Mouse (Mus musculus): ENCODE measurements around the gene Plekhh3.
"Not testable (repeated sequence)": the region's sequence is repeated elsewhere in the genome, so short reads cannot be mapped to it uniquely, and the experiment has no call there.

The Plekhh3 gene

GRCm38 (mm10) chr11:101151063-101151462 is 20.1 kb downstream of the Plekhh3 start:
- no peak for DNase-seq (ENCODE audit: low spot score in 2 of 2)

DNA sequence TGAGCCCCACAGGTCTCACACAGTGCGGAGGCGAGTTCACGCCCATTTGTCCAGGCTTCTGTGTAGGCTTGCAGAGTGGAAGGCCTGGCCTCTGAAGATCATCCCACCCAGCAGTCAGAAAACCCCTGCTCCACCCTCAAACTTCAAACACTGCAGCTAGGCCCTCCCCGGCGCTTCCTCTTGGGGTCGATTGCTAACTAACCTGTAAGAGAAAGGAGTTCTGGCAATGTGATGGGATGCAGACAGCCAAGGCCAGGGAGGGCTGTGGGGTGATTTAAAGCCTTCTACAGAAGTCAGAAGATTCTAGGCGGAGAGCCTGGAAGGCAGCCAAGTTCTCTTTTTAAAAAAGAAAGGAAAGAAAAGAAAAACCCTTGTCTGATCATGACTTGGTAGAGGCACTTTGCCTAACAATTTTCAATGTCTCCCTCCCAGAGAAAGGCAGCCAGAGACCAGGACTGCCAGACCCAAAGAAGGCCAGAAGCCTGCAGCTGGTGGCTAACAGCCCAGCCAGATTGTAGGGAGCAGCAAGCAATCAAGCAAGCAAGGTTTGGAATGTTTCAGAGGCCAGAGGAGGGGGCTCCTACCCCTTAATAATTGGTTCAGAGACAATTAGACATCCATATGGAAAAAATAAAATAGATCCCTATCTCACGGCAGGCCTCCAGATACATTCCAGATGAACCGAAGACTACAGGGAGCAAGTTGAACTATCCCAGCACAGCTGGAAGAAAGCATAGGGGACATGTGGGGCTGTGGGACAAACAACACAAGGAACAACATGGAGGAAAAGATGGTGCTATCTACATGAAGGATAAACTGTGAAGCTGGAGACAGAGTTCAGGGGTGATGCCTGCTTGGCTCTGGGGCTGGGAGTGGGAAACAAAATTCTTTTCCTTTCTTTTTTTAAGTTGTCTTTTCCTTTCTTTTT is 21.7 kb downstream of the Plekhh3 start:
- no peak for DNase-seq (ENCODE audit: low spot score in 2 of 2)

GRCm38 (mm10) chr11:101148751-101149150 is 22.4 kb downstream of the Plekhh3 start:
- DNase-seq (ENCODE audit: low spot score in 2 of 2): no peak

GRCm38 (mm10) chr11:101146377-101146776 is 24.8 kb downstream of the Plekhh3 start:
- no peak for DNase-seq (ENCODE audit: low spot score in 2 of 2)

DNA sequence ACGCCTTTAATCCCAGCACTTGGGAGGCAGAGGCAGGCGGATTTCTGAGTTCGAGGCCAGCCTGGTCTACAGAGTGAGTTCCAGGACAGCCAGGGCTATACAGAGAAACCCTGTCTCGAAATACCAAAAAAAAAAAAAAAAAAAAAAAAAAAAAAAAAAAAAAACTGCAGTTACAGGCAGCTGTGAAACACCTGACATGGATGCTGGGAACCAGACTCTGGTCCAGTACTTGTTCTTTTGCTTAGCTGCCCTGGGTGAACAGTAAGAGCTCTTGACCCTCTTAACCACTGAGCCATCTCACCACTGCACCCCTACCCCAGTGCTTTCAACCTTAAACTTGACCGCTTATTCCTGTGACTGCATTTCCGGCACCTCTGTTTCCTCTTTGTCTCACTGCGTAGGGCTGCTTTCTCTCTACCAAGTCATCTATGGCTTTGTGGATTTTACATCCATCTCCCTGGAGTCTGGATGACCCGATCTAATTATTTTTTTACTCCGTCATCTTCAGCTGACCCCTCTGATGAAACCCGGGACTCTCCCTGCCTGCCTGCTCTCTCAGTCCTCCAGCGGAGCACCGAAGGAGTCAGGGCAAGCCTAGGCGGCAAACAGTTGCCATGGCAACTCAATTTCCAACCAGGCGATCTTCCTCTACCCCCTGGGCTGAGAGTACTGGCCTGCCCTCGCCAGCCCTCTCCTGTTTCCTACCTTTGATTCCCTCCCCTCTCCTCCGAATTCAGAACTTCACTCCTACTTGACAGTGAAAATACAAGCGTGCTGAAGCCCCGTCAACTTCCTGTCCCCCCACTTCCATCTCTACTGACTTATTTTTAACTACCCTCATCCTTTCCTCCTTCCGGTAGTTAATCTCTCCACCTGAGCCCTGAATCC is 27.6 kb downstream of the Plekhh3 start:
- DNase-seq (ENCODE audit: low spot score in 2 of 2): no peak

GRCm38 (mm10) chr11:101142215-101142967 is 28.8 kb downstream of the Plekhh3 start:
- no peak for DNase-seq (ENCODE audit: low spot score in 2 of 2)

DNA sequence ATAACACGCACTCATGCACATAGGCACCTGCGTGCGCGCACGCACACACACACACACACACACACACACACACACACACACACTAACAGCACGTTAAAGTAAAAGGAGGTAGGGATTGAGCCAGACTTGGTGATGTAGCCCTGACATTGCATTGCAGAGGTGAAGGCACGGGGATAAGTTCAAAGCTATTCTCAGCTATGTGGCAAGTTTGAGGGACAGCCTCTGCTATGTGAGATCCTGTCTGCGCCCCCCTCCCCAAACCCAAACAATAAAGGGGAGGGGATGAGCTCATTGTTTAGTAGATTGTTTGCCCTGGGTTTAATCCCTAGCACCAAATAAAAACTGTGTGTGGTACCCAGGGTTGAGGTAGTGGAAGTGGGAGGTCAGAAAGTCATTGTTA is 30.1 kb downstream of the Plekhh3 start:
- DNase-seq (ENCODE audit: low spot score in 2 of 2): no peak

GRCm38 (mm10) chr11:101140164-101140819 is 30.9 kb downstream of the Plekhh3 start:
- DNase-seq (ENCODE audit: low spot score in 2 of 2): peak in 1 of 2 experiments; percentile 38

- peak; percentile 55 for DNase-seq (ENCODE audit: low spot score in 2 of 2)
Observed at GRCm38 (mm10) chr11:101138536-101139181, 32.5 kb downstream of the Plekhh3 start.

DNA sequence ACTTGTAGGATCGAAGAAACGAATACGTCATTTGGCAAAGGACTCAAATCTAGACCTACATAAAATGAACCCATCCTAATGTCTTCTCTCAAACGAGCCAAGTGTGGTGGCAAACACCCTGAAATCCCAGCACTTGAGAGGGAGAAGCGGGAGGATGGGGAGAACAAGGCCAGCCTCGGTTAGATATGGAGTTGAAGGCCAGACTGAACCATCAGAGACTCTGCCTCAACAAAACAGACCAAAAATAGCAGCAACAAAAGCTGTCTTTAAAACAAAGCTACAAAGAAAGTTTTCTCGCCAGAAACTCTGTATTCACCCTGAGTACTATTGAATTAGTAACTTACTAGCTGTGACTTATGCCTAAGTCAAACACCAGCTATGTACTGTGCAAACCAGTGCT is 34.2 kb downstream of the Plekhh3 start:
- no peak for DNase-seq (ENCODE audit: low spot score in 2 of 2)

DNA sequence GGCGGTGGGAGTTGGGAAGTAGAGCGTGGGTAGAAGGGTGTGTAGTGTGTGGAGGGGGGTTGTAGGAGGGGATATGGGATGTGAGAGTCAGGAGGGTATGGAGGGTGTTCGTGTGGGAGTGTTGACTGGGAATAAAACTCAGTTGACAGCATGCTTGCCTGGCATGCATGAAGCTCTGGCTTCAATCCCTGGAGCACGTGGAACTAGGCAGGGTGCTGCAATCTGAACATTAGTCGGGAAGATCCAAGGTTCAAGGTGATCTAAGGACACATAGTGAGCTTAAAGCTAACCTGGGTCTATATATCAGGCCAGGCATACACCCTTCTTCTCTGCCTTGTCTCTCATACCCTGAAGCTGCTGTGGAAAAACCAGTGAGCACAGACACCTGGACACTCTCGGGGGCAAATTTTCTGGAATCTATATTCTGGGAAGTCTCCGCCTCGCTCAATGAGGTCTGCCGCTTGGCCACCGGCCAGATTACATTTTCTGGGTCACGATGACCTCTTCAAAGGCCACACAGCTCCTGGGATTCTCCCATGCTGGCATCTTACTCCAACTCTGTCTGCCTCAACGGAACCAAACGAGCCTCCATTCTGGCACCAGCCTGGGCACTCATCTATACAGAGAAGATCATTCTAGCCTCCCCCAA is 36.8 kb downstream of the Plekhh3 start:
- no peak for DNase-seq (ENCODE audit: low spot score in 2 of 2)

DNA sequence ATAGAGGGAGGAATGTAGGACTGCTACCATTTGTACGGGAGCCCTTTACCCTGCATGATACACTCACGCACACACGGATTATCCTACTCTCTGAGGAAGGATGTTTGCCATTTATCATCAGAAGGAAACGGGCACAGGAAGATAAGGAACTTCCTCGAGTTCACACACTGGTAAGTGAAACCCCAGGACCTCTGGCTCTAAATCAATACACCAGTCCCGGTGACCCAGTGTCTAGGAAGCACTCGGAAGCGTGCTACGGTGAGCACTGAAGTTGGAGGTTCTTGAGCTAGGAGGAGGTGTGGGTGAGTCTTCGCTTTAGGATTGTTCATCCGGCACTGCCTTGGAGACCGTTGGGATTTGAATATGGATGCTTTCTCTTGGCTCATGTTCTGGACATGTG is 38.1 kb downstream of the Plekhh3 start:
- DNase-seq (ENCODE audit: low spot score in 2 of 2): no peak

DNA sequence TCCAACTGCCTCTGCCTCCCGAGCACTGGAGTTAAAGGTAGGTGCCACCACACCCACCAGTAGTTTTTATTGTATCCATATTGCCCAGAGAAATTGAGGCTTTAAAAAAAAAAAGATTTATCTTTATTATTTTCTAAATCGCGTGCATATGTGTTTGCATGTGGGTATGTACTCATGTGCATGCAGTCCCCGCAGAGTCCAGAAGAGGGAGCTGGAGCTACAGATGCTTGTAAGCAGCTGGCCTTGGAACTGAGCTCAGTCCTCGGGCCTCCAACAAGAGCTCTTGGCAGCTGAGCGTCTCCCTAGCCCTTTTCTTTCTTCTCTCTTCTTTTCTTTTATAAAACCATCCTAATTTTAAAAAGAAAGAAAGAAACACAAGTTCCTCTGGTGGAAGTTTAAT is 39.5 kb downstream of the Plekhh3 start:
- no peak for DNase-seq (ENCODE audit: low spot score in 2 of 2)

DNA sequence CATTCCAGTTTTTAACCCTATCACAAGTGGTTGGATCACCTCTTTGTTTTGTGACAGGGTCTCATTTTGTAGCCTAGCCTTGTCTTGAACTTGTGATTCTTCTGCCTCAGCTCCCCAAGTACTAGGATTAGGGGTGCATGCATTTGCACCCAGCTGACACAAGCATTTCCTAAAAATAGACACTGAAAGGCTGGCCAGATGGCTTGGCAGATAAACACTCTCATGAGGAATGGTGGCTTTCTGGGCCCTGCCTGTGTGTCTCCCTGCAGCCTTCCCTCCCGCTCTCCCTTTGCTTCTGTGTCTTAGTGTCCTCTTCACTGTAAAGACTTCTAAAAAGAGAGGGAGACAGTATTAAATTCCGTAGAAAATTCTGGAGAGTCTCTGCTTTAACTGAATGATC is 40.0 kb downstream of the Plekhh3 start:
- DNase-seq (ENCODE audit: low spot score in 2 of 2): no peak

DNA sequence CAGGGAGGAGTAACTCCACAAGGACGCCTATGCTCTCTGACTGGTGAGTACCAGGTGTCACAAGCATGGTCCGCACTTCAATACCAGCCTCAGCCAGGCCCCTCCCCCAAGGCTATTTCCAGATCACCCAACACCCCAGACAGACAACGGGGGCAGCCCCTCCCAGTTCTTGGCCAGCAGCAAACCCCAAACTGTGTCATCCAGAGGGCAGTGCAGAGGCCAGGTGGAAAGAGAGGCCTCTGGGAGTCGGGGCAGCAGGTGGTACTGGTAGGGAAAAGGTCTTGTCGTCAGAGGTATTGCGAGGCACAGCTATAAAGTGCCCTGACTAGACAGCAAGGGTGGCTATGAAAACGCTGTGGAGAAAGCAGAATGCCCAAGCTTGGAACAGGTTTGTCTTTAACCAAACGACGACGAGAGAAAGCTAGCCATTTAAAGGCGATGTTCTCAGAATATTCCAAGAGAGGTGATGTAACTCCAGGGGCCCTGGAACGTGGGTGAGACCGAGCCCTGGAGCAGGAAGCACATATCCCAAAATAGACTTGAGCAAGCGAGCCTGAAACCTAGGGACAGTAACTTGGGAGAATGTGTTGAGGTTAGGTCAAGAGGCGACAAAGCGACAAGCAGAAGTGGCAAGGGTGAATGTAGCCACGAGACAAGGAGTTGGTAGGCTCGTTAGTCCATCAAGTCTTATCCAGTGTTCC is 40.9 kb downstream of the Plekhh3 start:
- no peak for DNase-seq (ENCODE audit: low spot score in 2 of 2)

GRCm38 (mm10) chr11:101128996-101129577 is 42.1 kb downstream of the Plekhh3 start:
- no peak for DNase-seq (ENCODE audit: low spot score in 2 of 2)

DNA sequence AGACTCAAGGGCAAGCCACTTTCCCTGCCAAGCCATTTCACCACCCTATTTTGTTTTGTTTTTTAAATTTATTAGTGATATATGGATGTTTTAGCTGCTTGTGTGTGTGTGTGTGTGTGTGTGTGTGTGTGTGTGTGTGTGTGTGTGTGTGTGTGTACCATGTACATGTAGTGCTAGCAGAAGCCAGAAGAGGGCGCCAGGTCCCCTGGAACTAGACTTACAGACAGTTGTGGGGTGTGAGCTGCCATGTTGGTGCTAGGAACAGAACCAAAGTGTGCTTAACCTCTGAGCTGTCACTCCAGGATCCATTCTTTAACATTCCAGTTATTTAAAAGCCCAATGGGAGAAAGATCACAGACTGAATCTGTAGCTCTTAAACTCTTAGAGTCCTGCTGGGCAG is 44.1 kb downstream of the Plekhh3 start:
- DNase-seq (ENCODE audit: low spot score in 2 of 2): no peak

GRCm38 (mm10) chr11:101125008-101125407 is 46.1 kb downstream of the Plekhh3 start:
- DNase-seq (ENCODE audit: low spot score in 2 of 2): not testable (repeated sequence)

- DNase-seq (ENCODE audit: low spot score in 2 of 2): not testable (repeated sequence)
Observed at GRCm38 (mm10) chr11:101124494-101124893, 46.7 kb downstream of the Plekhh3 start.
